Mouse (Mus musculus) kidney, postnatal 36 days (tissue): ENCODE results near the gene Lyl1.
A peak's percentile ranks its signal among the peaks of the same experiment; 100 is the strongest.

Source experiments
- DNase-seq, 2 experiments: peaks; one replicate each; pipeline ENCODE4 v3.0.0; 2021 to 2022; ENCODE audit warnings: mixed read lengths in 2 of 2

Gene Lyl1

GRCm38 (mm10) chr8:84742171-84743053 lies 41.2 kb downstream of the Lyl1 start:
- no peak for DNase-seq

GRCm38 (mm10) chr8:84743054-84743415 lies 41.8 kb downstream of the Lyl1 start:
- no peak for DNase-seq

GRCm38 (mm10) chr8:84743517-84744420 lies 42.5 kb downstream of the Lyl1 start:
- DNase-seq: peak; percentile 80 to 89

GRCm38 (mm10) chr8:84745032-84745925 lies 44.0 kb downstream of the Lyl1 start:
- DNase-seq: peak; percentile 38 to 49

GRCm38 (mm10) chr8:84749519-84749918 lies 48.3 kb downstream of the Lyl1 start:
- DNase-seq: no peak

GRCm38 (mm10) chr8:84752734-84753582 lies 51.7 kb downstream of the Lyl1 start:
- no peak for DNase-seq
